In the genomic region with DNA sequence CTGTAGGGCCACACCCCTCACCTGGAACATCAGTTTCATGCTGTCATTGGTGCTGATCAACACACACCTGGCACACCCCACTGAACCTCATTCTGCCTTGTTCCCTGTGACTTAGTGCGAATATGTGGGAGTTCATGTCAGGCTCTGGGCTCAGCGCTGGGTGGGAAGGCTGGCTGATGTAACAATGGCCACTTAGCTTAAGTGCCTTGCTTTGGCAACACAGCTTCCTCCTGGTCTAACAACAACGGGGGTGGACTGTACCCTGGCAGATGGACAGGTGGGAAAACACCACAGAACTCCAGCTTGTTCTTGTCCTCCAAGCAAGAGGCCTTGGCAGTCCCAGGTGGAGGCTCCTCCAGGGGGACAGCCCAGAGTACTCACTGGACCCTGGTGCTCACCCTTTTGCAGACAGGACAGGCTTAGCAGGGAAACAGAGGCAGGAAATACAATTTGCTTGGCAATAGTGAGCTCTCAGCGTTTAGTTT, we compare ENCODE assay signal across 24 mouse cellular contexts. TPM values are rescaled to one million over a fixed set of nuclear protein-coding genes. Genes with fewer than 3 reads are reported as not detected.
"Had no signal": no experiment of that assay in that cellular context is flagged by ENCODE, and none has a peak within 500 bp of the region (broad histone marks: within the 10 kb centered on the region; RNA-seq: fewer than 3 reads in every experiment).

No protein-coding gene starts in this region.

- H3K9me3 ChIP-seq: intestine, embryonic 15.5 days; kidney, embryonic 15.5 days; limb, embryonic 12.5 days; limb, embryonic 15.5 days had no signal

- H3K4me1 ChIP-seq: limb, embryonic 12.5 days had no signal

- H3K9ac ChIP-seq: intestine, embryonic 15.5 days; kidney, embryonic 15.5 days; limb, embryonic 12.5 days; limb, embryonic 15.5 days; liver, embryonic 14.5 days; liver, postnatal 0 days had no signal

- DNase-seq: kidney, adult 11 months; kidney, adult 8-10 months; kidney, postnatal 10 days; kidney, postnatal 4 days; liver, postnatal 0 days; midbrain, embryonic 14.5 days; thymus, adult 18-20 months; thymus, postnatal 36 days had no signal

- ATAC-seq: intestine, embryonic 15.5 days; liver, postnatal 0 days had no signal

- H3K27ac ChIP-seq: intestine, embryonic 15.5 days; kidney, embryonic 15.5 days; limb, embryonic 12.5 days; limb, embryonic 15.5 days; liver, embryonic 14.5 days had no signal

- H3K4me3 ChIP-seq: intestine, embryonic 15.5 days; kidney, embryonic 15.5 days; limb, embryonic 12.5 days; limb, embryonic 15.5 days had no signal

- H3K27me3 ChIP-seq: intestine, embryonic 15.5 days had no signal

- H3K36me3 ChIP-seq: intestine, embryonic 15.5 days; kidney, embryonic 15.5 days; limb, embryonic 12.5 days; limb, embryonic 15.5 days had no signal

- H3K4me2 ChIP-seq: intestine, embryonic 15.5 days; kidney, embryonic 15.5 days; limb, embryonic 12.5 days; limb, embryonic 15.5 days; liver, embryonic 11.5 days; midbrain, embryonic 11.5 days had no signal

RNA-seq across cellular contexts. Expression of a gene that starts 3.1 kb away (rescaled TPM):
- total RNA-seq: layer of hippocampus, adult 18-20 months; layer of hippocampus, postnatal 14 days; left cerebral cortex, adult 8-10 months; left cerebral cortex, postnatal 14 days; left cerebral cortex, postnatal 4 days; megakaryocyte progenitor cell, adult 5-6 weeks; megakaryocyte-erythroid progenitor cell, adult 5-6 weeks had no signal
- polyA plus RNA-seq: liver, embryonic 14.5 days; liver, postnatal 0 days; midbrain, embryonic 11.5 days; midbrain, postnatal 0 days; neural tube, embryonic 11.5 days had no signal

RNA-seq across cellular contexts. Expression of a gene that starts 48.0 kb away (rescaled TPM):
- total RNA-seq: megakaryocyte progenitor cell, adult 5-6 weeks had no signal
